Mouse (Mus musculus) stomach, postnatal 0 days (tissue): ENCODE measurements at regions not wholly inside any gene's neighbourhood (a gene's known extent, or its start where the extent isn't known, plus 50 kb on each side); places are given as distances from the start of the nearest gene placed in this dataset.

Experiments
- ATAC-seq: fragments of 200-750 bp; cut with Nextera tagmentation; 2 replicates; pipeline ENCODE4 v1.8.0; 2017; ENCODE audit not compliant: low FRiP score, low TSS enrichment
- DNase-seq: peaks from one replicate; pipeline ENCODE4 v3.0.0-alpha.2; 2016; ENCODE audit warnings: low spot score
- H3K27ac ChIP-seq: fragments of 300-500 bp; sonication (generic); replicated peaks from 2 replicates; pipeline ENCODE4 v1.5.1; 2014; ENCODE audit warnings: mild to moderate bottlenecking, control low read depth
- H3K27me3 ChIP-seq: fragments of 300-500 bp; sonication (generic); 2 replicates; pipeline ENCODE4 v1.6.1; 2014; ENCODE audit warnings: low read length; ENCODE audit not compliant: control insufficient read depth, insufficient read depth
- H3K36me3 ChIP-seq: fragments of 300-500 bp; sonication (generic); 2 replicates; pipeline ENCODE4 v1.6.1; 2014; ENCODE audit warnings: low read length, mixed read lengths; ENCODE audit not compliant: control insufficient read depth, insufficient read depth
- H3K4me1 ChIP-seq: fragments of 300-500 bp; sonication (generic); replicated peaks from 2 replicates; pipeline ENCODE4 v1.6.1; 2014; ENCODE audit warnings: antibody characterized with exemption; ENCODE audit not compliant: control insufficient read depth, insufficient read depth
- H3K4me2 ChIP-seq: fragments of 300-500 bp; sonication (generic); replicated peaks from 2 replicates; pipeline ENCODE4 v1.6.1; 2014; ENCODE audit warnings: low read depth, mild to moderate bottlenecking, control low read depth, moderate library complexity
- H3K4me3 ChIP-seq: fragments of 300-500 bp; sonication (generic); 2 replicates; pipeline ENCODE4 v1.5.1; 2014; ENCODE audit warnings: low read depth, low read length, control low read depth
- H3K9ac ChIP-seq: fragments of 300-500 bp; sonication (generic); 2 replicates; pipeline ENCODE4 v1.6.1; 2014; ENCODE audit warnings: mild to moderate bottlenecking, low read length, control low read depth, mixed read lengths
- H3K9me3 ChIP-seq: fragments of 300-500 bp; sonication (generic); 2 replicates; pipeline ENCODE4 v1.6.1; 2016; ENCODE audit warnings: low read length; ENCODE audit not compliant: control insufficient read depth
- CTCF ChIP-seq: IDR thresholded peaks from 2 replicates; pipeline ENCODE4 v1.5.1; 2016; ENCODE audit warnings: antibody characterized with exemption, low read depth, mild to moderate bottlenecking, moderate library complexity
- EP300 ChIP-seq: optimal IDR thresholded peaks from 2 replicates; pipeline ENCODE3; 2016; ENCODE audit warnings: antibody characterized with exemption
- WGBS: fragments of 180-500 bp; shearing (Covaris S2); extraction: QIAGEN DNeasy Blood & Tissue Kit; methylation state at CpG from one replicate; pipeline ENCODE4 v1.1.7; 2014; 5-methylcytosine and 5-hydroxymethylcytosine counted together

DNA sequence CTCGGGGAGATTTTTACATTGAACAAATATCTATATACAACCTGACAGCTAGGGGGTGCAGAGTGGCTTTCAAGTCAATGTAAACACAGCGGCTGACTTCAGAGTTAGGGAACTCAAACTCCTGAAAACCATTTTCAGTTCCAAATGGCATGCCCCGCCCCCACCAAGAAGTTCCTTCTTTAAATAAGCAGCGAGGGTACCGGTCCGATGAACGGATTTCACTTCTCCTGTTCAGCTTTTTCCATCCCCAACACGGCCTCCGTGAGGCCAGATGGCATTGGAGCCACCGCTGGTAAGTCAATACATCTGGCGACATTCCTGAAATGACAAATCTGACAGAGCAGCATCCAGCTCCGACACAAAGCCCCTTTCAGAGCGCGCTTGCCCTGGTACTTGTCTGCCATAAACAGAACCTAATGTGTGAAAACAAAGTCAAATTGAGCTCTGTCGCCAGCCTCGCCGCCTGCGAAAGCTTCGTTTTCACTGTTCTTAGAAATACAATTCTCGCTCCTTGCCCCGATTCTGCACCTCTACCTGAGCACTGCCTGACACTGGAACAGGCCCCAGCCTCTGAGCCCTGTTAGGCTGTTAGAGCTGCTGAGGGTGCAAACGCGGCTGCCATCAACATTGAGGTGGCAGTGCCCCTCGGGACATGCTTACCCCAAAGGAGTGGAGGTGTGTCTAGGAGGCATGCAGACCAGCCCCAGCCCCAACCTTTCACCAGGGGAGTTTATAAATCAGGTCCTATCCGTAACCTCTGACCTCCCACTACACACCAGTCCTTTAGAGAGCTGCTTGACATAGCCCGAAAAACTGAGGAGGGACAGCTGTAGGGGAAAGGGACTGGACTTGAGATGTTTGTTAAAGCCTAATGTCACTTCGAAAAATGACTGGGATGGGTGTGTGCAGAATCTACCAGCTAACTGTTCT lies 446.0 kb downstream of the Ate1 start:
- no peaks in the 10 kb centered on the region for H3K27me3 ChIP-seq
- H3K4me2 ChIP-seq, result peak overlapping the region; percentile 48
- TF ChIP-seq CTCF (peak; percentile 61), EP300 (no peak)
- peak overlapping the region; percentile 18 for H3K4me3 ChIP-seq
- peak overlapping the region; percentile 38; the same call in 1 of the 2 replicates for H3K9ac ChIP-seq
- 12% methylated on average over 27 of the region's 27 CpGs for WGBS
- DNase-seq (peak; percentile 63), ATAC-seq (peak; percentile 61)
- H3K36me3 ChIP-seq, result no peaks in the 10 kb centered on the region
- H3K9me3 ChIP-seq, result no peaks in the 10 kb centered on the region
- H3K27ac ChIP-seq, result peak overlapping the region; percentile 78
- 0 out of 2 replicates have a peak, but pooled peaks cover 3% of the 10 kb centered on the region for H3K4me1 ChIP-seq

DNA sequence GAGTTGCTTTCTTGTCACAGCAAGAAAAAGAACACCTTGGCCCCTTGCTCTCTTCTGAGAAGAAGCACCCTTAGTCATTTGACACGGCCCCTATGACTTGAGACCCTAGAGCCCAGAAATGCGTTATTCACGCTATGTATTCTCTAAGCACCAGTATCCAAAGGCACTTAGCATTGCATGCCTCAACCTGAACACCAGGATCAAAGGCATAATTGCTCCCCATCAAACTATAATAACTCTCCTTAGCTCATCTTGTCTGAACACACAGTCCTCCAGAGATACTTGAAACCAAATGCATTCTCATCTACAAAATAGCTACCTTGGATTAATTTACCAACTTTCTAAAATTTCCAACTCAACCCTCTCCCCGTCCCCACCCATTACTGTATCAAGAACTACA lies 437.5 kb downstream of the Ate1 start:
- Histone ChIP-seq H3K27ac (no peak overlapping the region), H3K4me2 (no peak overlapping the region), H3K9ac (no peak overlapping the region), H3K4me1 (no peaks in the 10 kb centered on the region), H3K9me3 (no peaks in the 10 kb centered on the region), H3K36me3 (no peaks in the 10 kb centered on the region), H3K4me3 (no peak overlapping the region), H3K27me3 (no peaks in the 10 kb centered on the region)
- ATAC-seq, result no peak
- TF ChIP-seq EP300, result no peak
- WGBS, result 73% methylated on average over 4 of the region's 4 CpGs
- no peak for DNase-seq

DNA sequence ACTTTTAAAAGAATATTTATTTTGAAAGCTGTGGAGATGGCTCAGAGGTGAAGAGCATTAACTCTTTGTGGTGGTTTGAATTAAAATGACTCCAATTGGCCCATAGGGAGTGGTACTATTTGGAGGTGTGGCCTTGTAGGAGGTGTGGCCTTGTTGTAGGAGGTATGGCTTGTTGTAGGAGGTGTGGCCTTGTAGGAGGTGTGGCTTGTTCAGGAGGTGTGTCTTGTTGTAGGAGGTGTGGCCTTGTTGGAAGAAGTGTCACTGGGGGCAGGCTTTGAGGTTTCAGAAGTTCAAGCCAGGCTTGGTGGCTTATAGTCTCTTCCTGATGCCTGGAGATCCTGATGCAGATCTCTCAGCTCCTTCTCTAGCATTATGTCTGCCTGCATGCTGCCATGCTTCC lies 434.5 kb downstream of the Ate1 start:
- Histone ChIP-seq H3K4me1 (no peaks in the 10 kb centered on the region), H3K27ac (no peak overlapping the region), H3K36me3 (no peaks in the 10 kb centered on the region), H3K9me3 (no peaks in the 10 kb centered on the region), H3K4me3 (no peak overlapping the region), H3K9ac (no peak overlapping the region), H3K27me3 (no peaks in the 10 kb centered on the region), H3K4me2 (no peak overlapping the region)
- DNase-seq (no peak), ATAC-seq (no peak; the same call in 1 of the 2 replicates)
- no peak for TF ChIP-seq CTCF
- no peak for TF ChIP-seq EP300

DNA sequence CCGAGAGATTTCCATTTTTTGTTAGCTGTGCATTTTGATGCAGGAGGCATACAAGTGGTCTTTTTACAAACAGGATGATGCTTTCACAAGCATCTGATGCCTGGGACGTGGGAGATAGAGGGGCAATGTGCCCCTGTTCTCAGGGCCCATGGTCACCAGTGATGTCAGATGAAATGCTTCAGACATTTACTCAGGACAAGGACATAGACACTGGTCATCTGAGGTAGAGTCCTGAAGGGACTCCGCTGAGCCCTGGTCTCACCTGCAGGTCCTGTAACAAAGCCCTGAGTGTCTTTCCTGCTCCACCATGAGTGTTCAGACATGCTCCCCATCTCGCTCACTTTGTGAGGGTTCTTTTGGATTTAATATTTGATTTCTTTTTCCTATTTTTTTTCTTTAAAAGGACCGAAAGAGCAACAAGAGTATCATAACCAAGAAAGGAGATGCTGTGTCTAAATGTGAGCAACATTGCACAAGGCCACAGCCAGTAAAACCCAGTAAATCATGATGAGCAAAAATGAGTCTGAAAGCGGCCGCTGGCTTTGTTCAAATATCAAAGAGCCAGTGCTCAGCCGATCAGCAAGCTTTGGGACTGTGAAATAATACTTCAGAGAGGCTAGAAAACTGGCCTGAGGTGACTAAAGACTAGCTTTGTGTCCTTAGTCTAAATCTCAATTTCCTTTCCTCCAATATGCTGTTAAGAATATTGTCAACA lies 430.1 kb downstream of the Ate1 start:
- Histone ChIP-seq H3K9ac (no peak overlapping the region), H3K36me3 (no peaks in the 10 kb centered on the region), H3K4me1 (0 out of 2 replicates have a peak, but pooled peaks cover 3% of the 10 kb centered on the region), H3K9me3 (no peaks in the 10 kb centered on the region), H3K27ac (no peak overlapping the region), H3K4me3 (no peak overlapping the region), H3K27me3 (no peaks in the 10 kb centered on the region), H3K4me2 (no peak overlapping the region)
- no peak for TF ChIP-seq CTCF
- no peak for TF ChIP-seq EP300
- no peak for DNase-seq
- no peak for ATAC-seq
- 87% methylated on average over 8 of the region's 8 CpGs for WGBS

DNA sequence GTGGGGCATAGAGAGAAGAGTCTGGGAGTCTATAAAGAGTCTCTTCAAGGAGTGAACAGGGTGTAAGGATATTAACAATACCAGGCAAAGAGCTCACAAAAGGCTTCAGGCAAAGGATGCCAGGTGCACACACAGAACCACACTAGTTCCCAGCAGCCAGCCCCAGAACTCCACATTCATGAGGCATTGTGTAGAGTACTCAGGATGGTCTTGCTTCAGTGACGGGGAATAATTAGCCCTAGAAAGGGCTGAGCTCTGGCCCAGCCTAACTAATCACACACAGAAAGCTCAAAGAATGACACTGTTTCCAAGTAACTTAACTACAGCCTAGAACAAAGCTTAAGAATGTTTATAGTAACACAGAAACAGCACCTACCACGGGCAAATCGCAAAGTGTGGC lies 428.2 kb downstream of the Ate1 start:
- Histone ChIP-seq H3K27ac (no peak overlapping the region; the same call in 1 of the 2 replicates), H3K4me3 (no peak overlapping the region), H3K9me3 (no peaks in the 10 kb centered on the region), H3K36me3 (no peaks in the 10 kb centered on the region), H3K9ac (no peak overlapping the region), H3K27me3 (no peaks in the 10 kb centered on the region), H3K4me1 (0 out of 2 replicates have a peak, but pooled peaks cover 3% of the 10 kb centered on the region), H3K4me2 (no peak overlapping the region)
- DNase-seq (no peak), ATAC-seq (no peak)
- 49% methylated on average over 3 of the region's 3 CpGs for WGBS
- no peak for TF ChIP-seq CTCF
- no peak for TF ChIP-seq EP300

DNA sequence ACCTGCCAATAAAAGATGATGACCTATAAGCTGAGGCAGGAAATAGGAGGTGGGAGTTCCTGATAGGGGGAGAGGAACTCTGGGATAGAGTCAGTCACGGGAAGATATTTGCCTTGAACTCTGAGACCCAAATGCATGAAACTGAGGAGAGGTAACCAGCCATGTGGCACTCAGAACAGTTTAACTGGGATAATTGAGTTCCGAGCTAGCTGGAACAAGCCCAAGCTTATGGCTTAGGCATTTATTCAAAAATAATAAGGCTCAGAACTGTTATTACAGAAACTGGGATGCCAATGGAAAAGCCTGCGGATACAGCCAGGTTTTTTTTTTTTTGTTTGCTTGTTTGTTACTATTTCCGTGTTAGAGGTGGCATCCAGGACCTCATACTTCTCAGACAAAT lies 425.0 kb downstream of the Ate1 start:
- DNase-seq (no peak), ATAC-seq (no peak)
- H3K9me3 ChIP-seq, result no peaks in the 10 kb centered on the region
- H3K36me3 ChIP-seq, result no peaks in the 10 kb centered on the region
- no peak overlapping the region for H3K4me3 ChIP-seq
- H3K4me1 ChIP-seq, result peaks cover 3% of the 10 kb centered on the region; the same call in 1 of the 2 replicates
- no peak overlapping the region for H3K9ac ChIP-seq
- TF ChIP-seq EP300 (no peak), CTCF (no peak)
- no peak overlapping the region for H3K4me2 ChIP-seq
- 68% methylated on average over 4 of the region's 4 CpGs for WGBS
- no peaks in the 10 kb centered on the region for H3K27me3 ChIP-seq
- H3K27ac ChIP-seq, result no peak overlapping the region
